Mouse (Mus musculus) heart, adult 11 months (tissue): ENCODE measurements around the gene Lrpap1.

Experiments used
- DNase-seq: peaks from one replicate; pipeline ENCODE4 v3.0.0; 2022

Gene Lrpap1

DNA sequence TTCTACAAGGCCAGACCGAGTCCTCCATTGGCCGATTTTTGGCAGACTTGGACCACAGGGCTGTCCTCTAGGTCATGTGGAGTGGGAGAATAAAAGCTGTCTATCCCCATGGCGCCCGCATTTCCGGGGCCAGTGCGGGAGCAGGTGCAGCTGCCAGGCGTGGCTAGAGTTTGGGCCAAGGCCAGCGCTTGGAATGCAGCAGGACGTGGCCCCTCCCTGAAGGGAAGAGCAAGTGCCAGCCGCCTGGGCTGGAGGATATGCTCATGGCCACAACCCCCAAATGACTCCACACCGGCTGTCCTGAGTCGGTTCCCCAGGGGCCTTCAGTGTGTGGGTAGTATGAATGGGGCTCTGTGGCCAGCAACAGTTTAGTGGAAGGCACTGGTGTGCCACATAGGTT lies 50.5 kb downstream of the Lrpap1 start:
- no peak for DNase-seq

DNA sequence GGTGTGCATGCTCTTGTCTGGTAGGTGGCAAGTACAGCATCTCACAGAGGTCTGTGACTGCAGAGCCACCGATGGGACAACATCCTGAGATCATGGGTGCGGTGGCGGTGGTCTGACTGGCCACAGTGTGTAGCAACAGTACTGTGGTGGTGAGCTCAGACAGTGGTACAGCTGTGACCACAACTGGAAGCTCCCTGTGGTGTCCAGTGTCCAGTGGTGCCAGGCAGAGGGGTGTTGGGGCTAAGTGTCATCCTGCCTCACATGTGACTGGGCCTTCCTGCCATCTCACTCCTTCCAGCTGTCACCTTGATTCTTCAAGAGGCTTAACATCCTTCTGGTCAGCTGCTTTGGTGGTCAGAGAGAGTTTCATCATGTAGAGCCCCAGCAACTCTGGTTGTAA lies 50.9 kb downstream of the Lrpap1 start:
- no peak for DNase-seq

GRCm38 (mm10) chr5:35050541-35050940 lies 55.0 kb downstream of the Lrpap1 start:
- DNase-seq = no peak

GRCm38 (mm10) chr5:35043110-35043451 lies 62.5 kb downstream of the Lrpap1 start:
- DNase-seq = peak; percentile 96

GRCm38 (mm10) chr5:35042431-35043109 lies 63.0 kb downstream of the Lrpap1 start:
- no peak for DNase-seq
